Mouse (Mus musculus) stomach, embryonic 14.5 days (tissue): ENCODE measurements around the gene Ncbp1. TPM values are rescaled to one million over a fixed set of nuclear protein-coding genes. Genes with fewer than 3 reads are reported as not detected.

ENCODE experiments used
- ATAC-seq: fragments of 200-750 bp; cut with Nextera tagmentation; 2 replicates; pipeline ENCODE4 v1.8.0; 2017; ENCODE audit warnings: low read depth, moderate TSS enrichment; ENCODE audit not compliant: insufficient number of reproducible peaks, insufficient read depth, low FRiP score
- H3K27ac ChIP-seq: fragments of 300-500 bp; sonication (generic); 2 replicates; pipeline ENCODE4 v1.5.1; 2014; ENCODE audit warnings: mild to moderate bottlenecking, low read length, moderate library complexity, mixed read lengths
- H3K27me3 ChIP-seq: fragments of 300-500 bp; sonication (generic); 2 replicates; pipeline ENCODE4 v1.6.1; 2014; ENCODE audit warnings: low read length, control low read depth, mixed read lengths; ENCODE audit not compliant: control insufficient read depth, insufficient read depth
- H3K36me3 ChIP-seq: fragments of 300-500 bp; sonication (generic); 2 replicates; pipeline ENCODE4 v1.6.1; 2014; ENCODE audit warnings: mild to moderate bottlenecking, control low read depth, low read length, moderate library complexity, mixed read lengths; ENCODE audit not compliant: control insufficient read depth, insufficient read depth
- H3K4me1 ChIP-seq: fragments of 300-500 bp; sonication (generic); 2 replicates; pipeline ENCODE4 v1.6.1; 2014; ENCODE audit warnings: low read length, control low read depth, mixed read lengths; ENCODE audit not compliant: control insufficient read depth, insufficient read depth
- H3K4me2 ChIP-seq: fragments of 300-500 bp; sonication (generic); replicated peaks from 2 replicates; pipeline ENCODE4 v1.6.1; 2014; ENCODE audit warnings: low read depth, low read length, control low read depth
- H3K4me3 ChIP-seq: fragments of 300-500 bp; sonication (generic); 2 replicates; pipeline ENCODE4 v1.5.1; 2014; ENCODE audit warnings: low read depth, low read length, control low read depth
- H3K9ac ChIP-seq: fragments of 300-500 bp; sonication (generic); replicated peaks from 2 replicates; pipeline ENCODE4 v1.6.1; 2014; ENCODE audit warnings: low read depth, mild to moderate bottlenecking, control low read depth, low read length, moderate library complexity, mixed read lengths
- H3K9me3 ChIP-seq: fragments of 300-500 bp; sonication (generic); 2 replicates; pipeline ENCODE4 v1.6.1; 2016; ENCODE audit warnings: low read depth, low read length, control low read depth; ENCODE audit not compliant: control insufficient read depth
- WGBS: fragments of 180-500 bp; shearing (Covaris S2); extraction: QIAGEN DNeasy Blood & Tissue Kit; methylation state at CpG from one replicate; pipeline ENCODE4 v1.1.7; 2014; 5-methylcytosine and 5-hydroxymethylcytosine counted together
- polyA plus RNA-seq: library from polyadenylated mRNA; unstranded; fragments of >200 nt; fragmentation: Nextera tagmentation; extraction: Ambion mirVana; gene quantifications from 2 replicates; pipeline ENCODE4 v1.2.1, GENCODE M21; 2014

The Ncbp1 gene
- 64.6 and 64.9 TPM in 2 replicates for polyA plus RNA-seq

GRCm38 (mm10) chr4:46138287-46139222 lies at the start of gene Ncbp1, which contains the start of gene Tstd2:
Gene Ncbp1 (plus strand): TSS chr4:46138613.
Gene Tstd2 (minus strand): TSS chr4:46138694.
- WGBS = under 1% methylated on average over 82 of the region's 90 CpGs
- H3K27ac ChIP-seq = peak within 1 kb of the TSS; percentile 99
- ATAC-seq = peak; percentile 87
- H3K4me3 ChIP-seq = peak within 1 kb of the TSS; percentile 79
- peaks cover 7% of the 10 kb centered on the region; the same call in 1 of the 2 replicates for H3K36me3 ChIP-seq
- H3K4me2 ChIP-seq = peak within 1 kb of the TSS; percentile 70
- H3K9me3 ChIP-seq = no peaks in the 10 kb centered on the region
- peaks cover 18% of the 10 kb centered on the region for H3K4me1 ChIP-seq
- peak within 1 kb of the TSS; percentile 82 for H3K9ac ChIP-seq
- H3K27me3 ChIP-seq = no peaks in the 10 kb centered on the region

GRCm38 (mm10) chr4:46089524-46090125 lies 48.8 kb upstream of the Ncbp1 start:
- no peak overlapping the region for H3K4me2 ChIP-seq
- H3K9ac ChIP-seq = no peak overlapping the region
- no peak for ATAC-seq
- no peaks in the 10 kb centered on the region for H3K9me3 ChIP-seq
- no peaks in the 10 kb centered on the region for H3K27me3 ChIP-seq
- H3K4me1 ChIP-seq = no peaks in the 10 kb centered on the region
- 91% methylated on average over 14 of the region's 14 CpGs for WGBS
- H3K27ac ChIP-seq = no peak overlapping the region
- no peak overlapping the region for H3K4me3 ChIP-seq
- H3K36me3 ChIP-seq = no peaks in the 10 kb centered on the region

GRCm38 (mm10) chr4:46092429-46093076 lies 45.9 kb upstream of the Ncbp1 start:
- H3K36me3 ChIP-seq = no peaks in the 10 kb centered on the region
- H3K27ac ChIP-seq = no peak overlapping the region
- no peak for ATAC-seq
- no peaks in the 10 kb centered on the region for H3K4me1 ChIP-seq
- no peaks in the 10 kb centered on the region for H3K9me3 ChIP-seq
- 82% methylated on average over 5 of the region's 5 CpGs for WGBS
- no peak overlapping the region for H3K9ac ChIP-seq
- H3K27me3 ChIP-seq = no peaks in the 10 kb centered on the region
- H3K4me2 ChIP-seq = no peak overlapping the region
- H3K4me3 ChIP-seq = no peak overlapping the region

- H3K4me1 ChIP-seq = no peaks in the 10 kb centered on the region
- H3K4me2 ChIP-seq = no peak overlapping the region
- H3K27me3 ChIP-seq = no peaks in the 10 kb centered on the region
- 73% methylated on average over 15 of the region's 15 CpGs for WGBS
- H3K9me3 ChIP-seq = no peaks in the 10 kb centered on the region
- H3K4me3 ChIP-seq = no peak overlapping the region
- no peaks in the 10 kb centered on the region for H3K36me3 ChIP-seq
- ATAC-seq = no peak
- no peak overlapping the region for H3K27ac ChIP-seq
- H3K9ac ChIP-seq = no peak overlapping the region
Observed at GRCm38 (mm10) chr4:46094916-46095825, 43.2 kb upstream of the Ncbp1 start.

GRCm38 (mm10) chr4:46095826-46096159 lies 42.6 kb upstream of the Ncbp1 start:
- H3K36me3 ChIP-seq = no peaks in the 10 kb centered on the region
- H3K27me3 ChIP-seq = no peaks in the 10 kb centered on the region
- no peaks in the 10 kb centered on the region for H3K9me3 ChIP-seq
- no peak for ATAC-seq
- 94% methylated on average over 3 of the region's 3 CpGs for WGBS
- H3K4me3 ChIP-seq = no peak overlapping the region
- H3K4me2 ChIP-seq = no peak overlapping the region
- no peak overlapping the region for H3K9ac ChIP-seq
- no peak overlapping the region for H3K27ac ChIP-seq
- peaks cover 2% of the 10 kb centered on the region; the same call in 1 of the 2 replicates for H3K4me1 ChIP-seq

- H3K27me3 ChIP-seq = no peaks in the 10 kb centered on the region
- no peak overlapping the region for H3K4me3 ChIP-seq
- no peak overlapping the region for H3K4me2 ChIP-seq
- WGBS = 89% methylated on average over 7 of the region's 7 CpGs
- no peak for ATAC-seq
- H3K27ac ChIP-seq = no peak overlapping the region
- H3K4me1 ChIP-seq = peaks cover 10% of the 10 kb centered on the region; the same call in 1 of the 2 replicates
- H3K9ac ChIP-seq = no peak overlapping the region
- no peaks in the 10 kb centered on the region for H3K36me3 ChIP-seq
- H3K9me3 ChIP-seq = no peaks in the 10 kb centered on the region
Observed at GRCm38 (mm10) chr4:46096546-46096945, 41.9 kb upstream of the Ncbp1 start.

- Histone ChIP-seq H3K27me3 (no peaks in the 10 kb centered on the region), H3K4me3 (no peak overlapping the region), H3K36me3 (no peaks in the 10 kb centered on the region), H3K4me1 (peaks cover 11% of the 10 kb centered on the region; the same call in 1 of the 2 replicates), H3K9me3 (no peaks in the 10 kb centered on the region), H3K27ac (no peak overlapping the region), H3K9ac (no peak overlapping the region), H3K4me2 (no peak overlapping the region)
- 98% methylated on average over 2 of the region's 2 CpGs for WGBS
- ATAC-seq = no peak
Observed at GRCm38 (mm10) chr4:46097591-46097990, 40.8 kb upstream of the Ncbp1 start.
